Mouse (Mus musculus) forebrain, embryonic 14.5 days (tissue): ENCODE measurements at regions not wholly inside any gene's neighbourhood (a gene's known extent, or its start where the extent isn't known, plus 50 kb on each side); places are given as distances from the start of the nearest gene placed in this dataset.
A peak's percentile ranks its signal among the peaks of the same experiment; 100 is the strongest.

Experiments used
- ATAC-seq: fragments of 200-750 bp; cut with Nextera tagmentation; 2 replicates; pipeline ENCODE4 v1.8.0; 2017; ENCODE audit warnings: mild to moderate bottlenecking, moderate library complexity
- DNase-seq: peaks from one replicate; pipeline ENCODE4 v3.0.0-alpha.2; 2015; ENCODE audit warnings: low spot score
- H3K27ac ChIP-seq: fragments of 300-500 bp; sonication (generic); 2 replicates; pipeline ENCODE4 v1.5.1; 2014; ENCODE audit warnings: low read depth, mild to moderate bottlenecking, control low read depth, low read length, moderate library complexity
- H3K27me3 ChIP-seq: fragments of 300-500 bp; sonication (generic); replicated peaks from 2 replicates; pipeline ENCODE4 v1.6.1; 2014; ENCODE audit warnings: low read length, control low read depth, mixed read lengths; ENCODE audit not compliant: control insufficient read depth, insufficient read depth
- H3K36me3 ChIP-seq: fragments of 300-500 bp; sonication (generic); 2 replicates; pipeline ENCODE4 v1.6.1; 2014; ENCODE audit warnings: low read length, control low read depth; ENCODE audit not compliant: control insufficient read depth, insufficient read depth
- H3K4me1 ChIP-seq: fragments of 300-500 bp; sonication (generic); 2 replicates; pipeline ENCODE4 v1.6.1; 2014; ENCODE audit warnings: antibody characterized with exemption, low read length, control low read depth; ENCODE audit not compliant: control insufficient read depth, insufficient read depth
- H3K4me2 ChIP-seq: fragments of 300-500 bp; sonication (generic); 2 replicates; pipeline ENCODE4 v1.6.1; 2014; ENCODE audit warnings: mild to moderate bottlenecking, control low read depth, low read length
- H3K4me3 ChIP-seq: fragments of 300-500 bp; sonication (generic); 2 replicates; pipeline ENCODE4 v1.5.1; 2014; ENCODE audit warnings: low read depth, low read length, control low read depth
- H3K9ac ChIP-seq: fragments of 300-500 bp; sonication (generic); 2 replicates; pipeline ENCODE4 v1.6.1; 2014; ENCODE audit warnings: mild to moderate bottlenecking, low read length, control low read depth, moderate library complexity
- H3K9me3 ChIP-seq: fragments of 300-500 bp; sonication (generic); replicated peaks from 2 replicates; pipeline ENCODE4 v1.6.1; 2016; ENCODE audit warnings: low read length, control low read depth, mixed read lengths; ENCODE audit not compliant: control insufficient read depth
- WGBS: fragments of 180-500 bp; shearing (Covaris S2); extraction: QIAGEN DNeasy Blood & Tissue Kit; methylation state at CpG from one replicate; pipeline ENCODE4 v1.1.7; 2014; 5-methylcytosine and 5-hydroxymethylcytosine counted together

DNA sequence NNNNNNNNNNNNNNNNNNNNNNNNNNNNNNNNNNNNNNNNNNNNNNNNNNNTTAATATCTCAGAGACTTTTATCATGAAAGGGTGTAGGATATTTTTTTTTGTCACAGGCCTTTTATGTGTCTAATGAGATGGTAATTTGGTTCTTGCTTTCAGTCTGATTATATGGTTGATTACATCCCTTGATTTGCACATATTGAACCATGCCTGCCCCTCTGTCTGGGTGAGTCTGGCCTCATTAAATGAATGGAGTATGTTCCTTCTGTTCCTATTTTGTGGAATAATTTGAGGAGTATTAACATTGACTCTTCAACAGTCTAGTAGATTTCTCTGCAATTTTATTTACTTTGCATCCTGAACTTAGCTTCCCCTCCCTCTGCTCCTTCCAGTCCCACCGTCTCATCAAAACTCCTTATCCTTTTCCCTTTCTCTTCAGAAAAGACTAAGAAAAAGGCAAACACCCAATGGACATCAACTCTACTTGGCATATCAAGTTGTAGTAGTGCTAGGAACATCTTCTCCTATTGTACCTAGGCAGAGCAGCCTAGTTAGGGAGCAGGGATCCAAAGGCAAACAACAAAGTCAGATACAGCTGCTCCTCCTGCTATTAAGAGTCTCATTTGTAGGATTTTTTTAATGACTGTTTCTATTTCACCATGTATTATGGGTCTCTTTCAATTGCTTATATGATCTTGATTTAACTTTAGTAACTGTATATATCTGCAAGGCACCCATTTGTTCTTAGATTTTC lies 1185.0 kb upstream of the Cdh7 start:
- 10% methylated on average over 1 of the region's 1 CpGs for WGBS
- Histone ChIP-seq H3K9me3 (no peaks in the 10 kb centered on the region), H3K27me3 (no peaks in the 10 kb centered on the region), H3K36me3 (no peaks in the 10 kb centered on the region), H3K9ac (no peak overlapping the region), H3K27ac (no peak overlapping the region), H3K4me3 (no peak overlapping the region), H3K4me2 (no peak overlapping the region), H3K4me1 (no peaks in the 10 kb centered on the region)
- ATAC-seq (peak; percentile 96), DNase-seq (peak; percentile 80)

DNA sequence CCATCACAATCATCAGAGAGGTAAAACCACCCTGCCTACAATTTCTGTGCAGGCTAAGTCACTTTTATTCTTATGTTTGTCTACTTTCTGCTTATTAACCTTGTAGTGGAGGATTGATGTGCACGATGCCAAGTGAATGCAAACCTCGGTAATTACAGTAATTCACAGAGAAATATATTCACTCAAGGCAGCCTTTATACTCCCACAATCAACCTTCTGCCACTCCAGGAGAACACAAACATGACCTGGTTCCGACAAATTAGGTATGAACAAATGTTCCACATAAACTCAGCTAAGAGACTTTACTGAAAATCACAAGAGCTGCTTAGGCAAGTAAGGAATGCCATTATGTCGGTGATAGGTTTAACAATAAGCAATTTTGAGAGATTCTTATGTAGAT lies 1182.1 kb upstream of the Cdh7 start:
- ATAC-seq, result peak; percentile 42; the same call in 1 of the 2 replicates
- Histone ChIP-seq H3K27me3 (no peaks in the 10 kb centered on the region), H3K9ac (no peak overlapping the region), H3K4me2 (no peak overlapping the region), H3K4me1 (no peaks in the 10 kb centered on the region), H3K9me3 (no peaks in the 10 kb centered on the region), H3K36me3 (no peaks in the 10 kb centered on the region), H3K27ac (no peak overlapping the region), H3K4me3 (no peak overlapping the region)
- 12% methylated on average over 4 of the region's 4 CpGs for WGBS
- DNase-seq, result peak; percentile 64

DNA sequence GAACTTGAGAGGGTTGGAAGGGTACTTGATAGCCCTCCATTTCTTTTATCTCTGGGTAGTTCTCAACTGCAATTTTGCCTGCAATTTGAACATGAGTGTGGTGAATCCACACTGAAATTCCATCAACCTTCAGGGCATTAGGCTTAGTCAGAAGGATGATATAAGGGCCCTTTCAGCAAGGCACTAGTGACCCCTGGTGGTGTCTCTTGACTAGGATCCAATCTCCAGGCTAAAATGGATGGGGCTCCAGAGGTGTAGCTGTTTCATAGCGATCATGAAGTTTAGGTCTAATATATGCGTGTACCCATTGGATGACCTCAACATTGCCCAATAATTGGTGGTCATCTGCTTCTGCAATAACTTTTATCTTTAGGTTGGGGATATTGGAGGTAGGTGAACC lies 1155.0 kb upstream of the Cdh7 start:
- H3K9ac ChIP-seq, result no peak overlapping the region
- H3K27ac ChIP-seq, result no peak overlapping the region
- WGBS, result 83% methylated on average over 2 of the region's 2 CpGs
- H3K4me3 ChIP-seq, result no peak overlapping the region
- H3K9me3 ChIP-seq, result no peaks in the 10 kb centered on the region
- no peaks in the 10 kb centered on the region for H3K4me1 ChIP-seq
- no peaks in the 10 kb centered on the region for H3K27me3 ChIP-seq
- H3K4me2 ChIP-seq, result no peak overlapping the region
- DNase-seq (peak; percentile 24), ATAC-seq (no peak)
- no peaks in the 10 kb centered on the region for H3K36me3 ChIP-seq
